Mouse (Mus musculus) cerebellum, adult 2 months (tissue): Measurements from ENCODE around the gene Ccdc116. TPM values are rescaled to one million over a fixed set of nuclear protein-coding genes. Genes with fewer than 3 reads are reported as not detected.

Source experiments
- DNase-seq, 2 experiments: peaks; one replicate each; pipeline ENCODE4 v3.0.0; 2021
- H3K27ac ChIP-seq: fragments of 200-500 bp; 2 replicates; pipeline ENCODE4 v1.5.1; 2012; ENCODE audit warnings: low read length, control low read depth, inconsistent platforms; ENCODE audit not compliant: insufficient read depth
- H3K27me3 ChIP-seq: fragments of 200-500 bp; 2 replicates; pipeline ENCODE4 v1.6.1; 2012; ENCODE audit warnings: inconsistent platforms, mild to moderate bottlenecking, low read length, moderate library complexity; ENCODE audit not compliant: control insufficient read depth, insufficient read depth
- H3K4me1 ChIP-seq: fragments of 200-500 bp; 2 replicates; pipeline ENCODE4 v1.6.1; 2011; ENCODE audit warnings: low read length; ENCODE audit not compliant: control insufficient read depth, insufficient read depth
- H3K4me3 ChIP-seq: fragments of 200-500 bp; replicated peaks from 2 replicates; pipeline ENCODE3; 2011; ENCODE audit warnings: mild to moderate bottlenecking, low read depth, low read length, control low read depth; ENCODE audit not compliant: insufficient read depth
- CTCF ChIP-seq: fragments of 200-500 bp; IDR thresholded peaks from 2 replicates; pipeline ENCODE4 v1.5.1; 2011; ENCODE audit warnings: low read depth, mild to moderate bottlenecking, control low read depth, low read length, moderate library complexity, borderline replicate concordance; ENCODE audit not compliant: insufficient read depth
- POLR2A ChIP-seq: fragments of 200-500 bp; IDR thresholded peaks from 2 replicates; pipeline ENCODE4 v1.6.1; 2011; ENCODE audit warnings: low read length, control low read depth, borderline replicate concordance; ENCODE audit not compliant: insufficient read depth
- WGBS: fragments of 180-500 bp; shearing (Covaris S2); methylation state at CpG from one replicate; pipeline ENCODE4 v1.1.7; 2018; 5-methylcytosine and 5-hydroxymethylcytosine counted together
- polyA plus RNA-seq: library from polyadenylated mRNA; depleted of rRNA; stranded (reverse); fragments of >200 nt; gene quantifications from 2 replicates; pipeline ENCODE4 v1.2.3, GENCODE M21; 2012; rRNA removed

Ccdc116 gene
- polyA plus RNA-seq, 1 experiment, result 1.5 TPM

- no peak for DNase-seq
- no peak for TF ChIP-seq CTCF
- TF ChIP-seq POLR2A, result no peak
- Histone ChIP-seq H3K4me3 (no peak overlapping the region), H3K4me1 (no peaks in the 10 kb centered on the region), H3K27ac (no peak overlapping the region), H3K27me3 (no peaks in the 10 kb centered on the region)
- 96% methylated on average over 3 of the region's 3 CpGs for WGBS
Measured at GRCm38 (mm10) chr16:17096938-17097337, 50.1 kb downstream of the Ccdc116 start.

Other genes with a start within 250 kb of the Ccdc116 start
- gene Mapk1, start 163.8 kb downstream of the Ccdc116 start, polyA plus RNA-seq, result 154 and 162 TPM in 2 replicates
- gene Ypel1, start 77.5 kb downstream of the Ccdc116 start, polyA plus RNA-seq, result 2.2 and 2.3 TPM in 2 replicates
- 108 and 111 TPM in 2 replicates for gene Ppil2, start 36.0 kb downstream of the Ccdc116 start, polyA plus RNA-seq
- gene 2610318N02Rik, start 22.1 kb downstream of the Ccdc116 start, polyA plus RNA-seq, result 0.81 and 1.2 TPM in 2 replicates
- 20.4 and 21.5 TPM in 2 replicates for gene Sdf2l1, start 14.8 kb downstream of the Ccdc116 start, polyA plus RNA-seq
- 13.8 and 15.3 TPM in 2 replicates for gene Ydjc, start 2.6 kb downstream of the Ccdc116 start, polyA plus RNA-seq
- gene Ube2l3, start 55.4 kb upstream of the Ccdc116 start, polyA plus RNA-seq, result 128 and 133 TPM in 2 replicates
- gene Rimbp3, start 61.4 kb upstream of the Ccdc116 start, polyA plus RNA-seq, result 0.55 and 0.57 TPM in 2 replicates
- gene Hic2, start 86.3 kb upstream of the Ccdc116 start, polyA plus RNA-seq, result 4.1 TPM in 2 replicates
- gene Tmem191c, start 128.8 kb upstream of the Ccdc116 start, polyA plus RNA-seq, result 59.3 and 66.9 TPM in 2 replicates
- 6.0 and 6.5 TPM in 2 replicates for gene Serpind1, start 184.1 kb upstream of the Ccdc116 start, polyA plus RNA-seq